Mouse (Mus musculus) ES-E14 (cell line): ENCODE data around the gene Dcun1d3.

Source experiments
- CHD2 ChIP-seq: IDR thresholded peaks from 2 replicates; pipeline ENCODE4 v1.6.1; 2014; ENCODE audit warnings: mild to moderate bottlenecking, low read depth, low read length, inconsistent platforms
- HCFC1 ChIP-seq: IDR thresholded peaks from 2 replicates; pipeline ENCODE4 v1.6.1; 2012; ENCODE audit warnings: low read length, inconsistent platforms, borderline replicate concordance; ENCODE audit not compliant: insufficient read depth
- ZC3H11A ChIP-seq: IDR thresholded peaks from 2 replicates; pipeline ENCODE4 v1.6.1; 2012; ENCODE audit warnings: low read depth, mild to moderate bottlenecking, inconsistent platforms, low read length, borderline replicate concordance
- ZNF384 ChIP-seq: IDR thresholded peaks from 2 replicates; pipeline ENCODE4 v1.6.1; 2012; ENCODE audit warnings: low read depth, low read length, inconsistent platforms

- TF ChIP-seq HCFC1 (no peak), ZC3H11A (no peak), CHD2 (no peak), ZNF384 (no peak)
These were observed 35.5 kb downstream of the Dcun1d3 start for GRCm38 (mm10) chr7:119860554-119860953.
